ENCODE assay signal across 8 mouse cellular contexts in the genomic region with DNA sequence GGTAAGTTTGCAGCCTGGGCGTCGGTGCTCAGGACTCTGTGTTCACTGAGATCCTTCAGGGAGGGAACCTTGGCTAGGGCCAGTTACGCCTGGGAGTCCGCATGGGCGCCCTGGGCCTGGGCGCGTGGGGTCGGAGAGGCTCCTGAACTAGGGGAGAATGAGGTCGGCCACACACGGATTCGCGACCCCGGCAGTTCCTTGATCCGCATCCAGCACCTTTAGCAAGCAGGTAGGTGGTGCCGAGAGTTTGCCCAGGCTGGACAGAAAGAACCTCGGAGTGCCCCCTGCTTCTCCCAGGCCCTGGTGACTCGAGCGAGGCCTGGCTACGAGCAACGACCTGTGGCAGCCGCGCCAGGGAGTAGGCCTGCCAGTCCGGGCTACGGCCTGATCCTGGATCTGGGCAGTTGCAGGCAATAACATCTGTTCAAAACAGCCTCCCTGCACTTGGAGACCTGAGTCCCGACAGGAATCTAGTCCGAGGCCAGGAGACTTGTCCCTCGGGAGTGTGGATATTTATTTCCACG. TPM values are rescaled to one million over a fixed set of nuclear protein-coding genes. Genes with fewer than 3 reads are reported as not detected.
DNase-seq lines count a peak whose midpoint lies in the region; ATAC-seq and TF ChIP-seq lines count a peak whose summit lies in the region.

No protein-coding gene starts in this region.

- H3K9ac ChIP-seq in kidney, embryonic 15.5 days, result peak overlapping the region; percentile 68
- H3K9ac ChIP-seq in liver, embryonic 16.5 days (ENCODE audit: low read depth, low read length), result peak overlapping the region; percentile 77

- peak overlapping the region; percentile 91 for H3K27ac ChIP-seq in kidney, embryonic 15.5 days
- peak overlapping the region; percentile 60 for H3K27ac ChIP-seq in bone marrow macrophage, adult 2 months (ENCODE audit: insufficient read depth, low read depth, low read length)
- H3K27ac ChIP-seq in liver, embryonic 16.5 days (ENCODE audit: low read length), result peak overlapping the region; percentile 83
- peak overlapping the region; percentile 39; the same call in 1 of the 2 replicates for H3K27ac ChIP-seq in testis, adult 2 months (ENCODE audit: control insufficient read depth, insufficient read depth, low read depth, low read length)

- peak overlapping the region; percentile 86 for H3K4me2 ChIP-seq in kidney, embryonic 15.5 days
- peak overlapping the region; percentile 87 for H3K4me2 ChIP-seq in liver, embryonic 16.5 days (ENCODE audit: low read depth, low read length)

- 4% methylated on average over 28 of the region's 28 CpGs for WGBS in kidney, embryonic 15.5 days
- WGBS in liver, embryonic 16.5 days (ENCODE audit: insufficient replicate concordance), result 8% methylated on average over 28 of the region's 28 CpGs

- TF ChIP-seq CTCF in bone marrow macrophage, adult 2 months (IDR thresholded peaks at IDR 0.05; ENCODE audit: low read depth, low read length), result no peak
- no peak for TF ChIP-seq CTCF in testis, adult 2 months (IDR thresholded peaks at IDR 0.05; ENCODE audit: control insufficient read depth, insufficient read depth, insufficient replicate concordance, low read depth, low read length)

- peak; percentile 38 for ATAC-seq in kidney, embryonic 15.5 days (replicated peaks; ENCODE audit: low FRiP score)
- ATAC-seq in liver, embryonic 16.5 days (ENCODE audit: low read depth), result peak; percentile 30

- no peak; the same call in 1 of the 2 replicates for TF ChIP-seq POLR2A in bone marrow macrophage, adult 2 months (IDR thresholded peaks at IDR 0.05; ENCODE audit: borderline replicate concordance, low read depth, low read length)
- TF ChIP-seq POLR2A in testis, adult 2 months (IDR thresholded peaks at IDR 0.05; ENCODE audit: control insufficient read depth, low read depth, low read length), result no peak

- H3K4me3 ChIP-seq in kidney, embryonic 15.5 days (replicated peaks), result peak overlapping the region; percentile 74
- H3K4me3 ChIP-seq in bone marrow macrophage, adult 2 months (ENCODE audit: insufficient read depth, low read length), result peak overlapping the region; percentile 73
- H3K4me3 ChIP-seq in liver, embryonic 16.5 days (ENCODE audit: low read depth, low read length), result peak overlapping the region; percentile 68
- peak overlapping the region; percentile 85 for H3K4me3 ChIP-seq in testis, adult 2 months (ENCODE audit: control insufficient read depth, low read depth, low read length)

- DNase-seq in kidney, postnatal 14 days, result no peak
- peak; percentile 44 for DNase-seq in heart, postnatal 4 days
- DNase-seq in right cerebral cortex, postnatal 36 days (ENCODE audit: low spot score in 2 of 2), result no peak
- DNase-seq in left cerebral cortex, adult 18-20 months (ENCODE audit: low spot score in 2 of 2), result no peak

- H3K27me3 ChIP-seq in kidney, embryonic 15.5 days, result no peaks in the 10 kb centered on the region
- H3K27me3 ChIP-seq in liver, embryonic 16.5 days (ENCODE audit: control insufficient read depth, insufficient read depth, low read depth, low read length), result no peaks in the 10 kb centered on the region
- no peaks in the 10 kb centered on the region for H3K27me3 ChIP-seq in testis, adult 2 months (ENCODE audit: control insufficient read depth, insufficient read depth, low read length)

- H3K9me3 ChIP-seq in kidney, embryonic 15.5 days (replicated peaks), result no peaks in the 10 kb centered on the region
- no peaks in the 10 kb centered on the region for H3K9me3 ChIP-seq in liver, embryonic 16.5 days (replicated peaks; ENCODE audit: control insufficient read depth, low read length)

- peaks cover 26% of the 10 kb centered on the region for H3K36me3 ChIP-seq in kidney, embryonic 15.5 days
- H3K36me3 ChIP-seq in liver, embryonic 16.5 days (ENCODE audit: control insufficient read depth, insufficient read depth), result peaks cover 6% of the 10 kb centered on the region
- H3K36me3 ChIP-seq in testis, adult 2 months (ENCODE audit: control insufficient read depth, insufficient read depth, low read length), result no peaks in the 10 kb centered on the region

- H3K4me1 ChIP-seq in kidney, embryonic 15.5 days, result peaks cover 34% of the 10 kb centered on the region
- peaks cover 39% of the 10 kb centered on the region for H3K4me1 ChIP-seq in bone marrow macrophage, adult 2 months (ENCODE audit: control insufficient read depth, insufficient read depth, low read length)
- peaks cover 37% of the 10 kb centered on the region for H3K4me1 ChIP-seq in liver, embryonic 16.5 days (ENCODE audit: control insufficient read depth, low read depth, low read length)
- H3K4me1 ChIP-seq in testis, adult 2 months (ENCODE audit: control insufficient read depth, insufficient read depth, low read length), result peaks cover 15% of the 10 kb centered on the region

RNA-seq across cellular contexts. Expression of a gene that starts 0.3 kb away (rescaled TPM):
- 27.8 and 30.2 TPM in 2 replicates for polyA plus RNA-seq in kidney, embryonic 15.5 days (2015; fragmentation: Nextera tagmentation; extraction: Ambion mirVana)
- 39.0 and 40.3 TPM in 2 replicates for polyA plus RNA-seq in bone marrow macrophage, adult 2 months (2012; ENCODE audit: insufficient read depth, insufficient read length, missing spikeins)
- total RNA-seq in heart, postnatal 4 days (2021), result 10 to 100 TPM; 28.9 to 29.1 TPM
- polyA plus RNA-seq in liver, embryonic 16.5 days (2015; fragmentation: Nextera tagmentation; extraction: Ambion mirVana), result 29.1 and 32.0 TPM in 2 replicates
- 13.3 and 15.6 TPM in 2 replicates for polyA plus RNA-seq in testis, adult 2 months (2012; rRNA removed)
- total RNA-seq in left cerebral cortex, adult 18-20 months (2021), result 1 to 10 TPM; 5.9 to 6.3 TPM

RNA-seq across cellular contexts. Expression of a gene that starts 27.3 kb away (rescaled TPM):
- polyA plus RNA-seq in kidney, embryonic 15.5 days (2015; fragmentation: Nextera tagmentation; extraction: Ambion mirVana), result 25.6 TPM in 2 replicates
- polyA plus RNA-seq in bone marrow macrophage, adult 2 months (2012; ENCODE audit: insufficient read depth, insufficient read length, missing spikeins), result 28.1 and 29.1 TPM in 2 replicates
- total RNA-seq in heart, postnatal 4 days (2021), result 10 to 100 TPM; 32.6 to 42.4 TPM
- 16.4 and 18.4 TPM in 2 replicates for polyA plus RNA-seq in liver, embryonic 16.5 days (2015; fragmentation: Nextera tagmentation; extraction: Ambion mirVana)
- 12.7 TPM in 2 replicates for polyA plus RNA-seq in testis, adult 2 months (2012; rRNA removed)
- 10 to 100 TPM; 23.1 to 25.1 TPM for total RNA-seq in left cerebral cortex, adult 18-20 months (2021)

RNA-seq across cellular contexts. Expression of a gene that starts 28.1 kb away (rescaled TPM):
- 38.3 and 39.0 TPM in 2 replicates for polyA plus RNA-seq in kidney, embryonic 15.5 days (2015; fragmentation: Nextera tagmentation; extraction: Ambion mirVana)
- polyA plus RNA-seq in bone marrow macrophage, adult 2 months (2012; ENCODE audit: insufficient read depth, insufficient read length, missing spikeins), result 49.3 and 50.2 TPM in 2 replicates
- 10 to 100 TPM; 41.1 to 44.4 TPM for total RNA-seq in heart, postnatal 4 days (2021)
- 15.6 and 16.9 TPM in 2 replicates for polyA plus RNA-seq in liver, embryonic 16.5 days (2015; fragmentation: Nextera tagmentation; extraction: Ambion mirVana)
- polyA plus RNA-seq in testis, adult 2 months (2012; rRNA removed), result 19.7 and 20.8 TPM in 2 replicates
- 10 to 100 TPM; 64.8 to 65.1 TPM for total RNA-seq in left cerebral cortex, adult 18-20 months (2021)

RNA-seq across cellular contexts. Expression of a gene that starts 47.1 kb away (rescaled TPM):
- polyA plus RNA-seq in kidney, embryonic 15.5 days (2015; fragmentation: Nextera tagmentation; extraction: Ambion mirVana), result 3.2 and 3.6 TPM in 2 replicates
- 7.1 and 8.9 TPM in 2 replicates for polyA plus RNA-seq in bone marrow macrophage, adult 2 months (2012; ENCODE audit: insufficient read depth, insufficient read length, missing spikeins)
- 1 to 10 TPM; 6.3 to 7.2 TPM for total RNA-seq in heart, postnatal 4 days (2021)
- polyA plus RNA-seq in liver, embryonic 16.5 days (2015; fragmentation: Nextera tagmentation; extraction: Ambion mirVana), result 1.1 and 1.2 TPM in 2 replicates
- 13.1 and 14.8 TPM in 2 replicates for polyA plus RNA-seq in testis, adult 2 months (2012; rRNA removed)
- total RNA-seq in left cerebral cortex, adult 18-20 months (2021), result 1 to 10 TPM; 7.6 to 9.2 TPM

RNA-seq across cellular contexts. Expression of a gene that starts 47.4 kb away (rescaled TPM):
- 62.1 and 71.5 TPM in 2 replicates for polyA plus RNA-seq in kidney, embryonic 15.5 days (2015; fragmentation: Nextera tagmentation; extraction: Ambion mirVana)
- 47.1 and 56.5 TPM in 2 replicates for polyA plus RNA-seq in bone marrow macrophage, adult 2 months (2012; ENCODE audit: insufficient read depth, insufficient read length, missing spikeins)
- 10 to 100 TPM; 23.5 to 34.1 TPM for total RNA-seq in heart, postnatal 4 days (2021)
- polyA plus RNA-seq in liver, embryonic 16.5 days (2015; fragmentation: Nextera tagmentation; extraction: Ambion mirVana), result 255 and 284 TPM in 2 replicates
- 2.9 and 3.1 TPM in 2 replicates for polyA plus RNA-seq in testis, adult 2 months (2012; rRNA removed)
- 10 to 100 TPM; 15.2 to 21.6 TPM for total RNA-seq in left cerebral cortex, adult 18-20 months (2021)

Comparison
In these comparisons a context has a peak if more than half of its experiments do, and no peak if none do; other contexts are left out.
1. H3K27ac ChIP-seq: peak in every context shown above with its lines; median percentile 91 in kidney, embryonic 15.5 days; 83 in liver, embryonic 16.5 days; 60 in bone marrow macrophage, adult 2 months; 39 in testis, adult 2 months.